Mouse (Mus musculus): ENCODE measurements at regions not wholly inside any gene's neighbourhood (a gene's known extent, or its start where the extent isn't known, plus 50 kb on each side); places are given as distances from the start of the nearest gene placed in this dataset.
"Not testable (repeated sequence)": the region's sequence is repeated elsewhere in the genome, so short reads cannot be mapped to it uniquely, and the experiment has no call there.

- no peak for DNase-seq (ENCODE audit: low spot score in 2 of 2)
Measured at GRCm38 (mm10) chr10:118602922-118603321, 162.1 kb downstream of the Ifng start.

GRCm38 (mm10) chr10:118603857-118604414 is 163.1 kb downstream of the Ifng start:
- no peak for DNase-seq (ENCODE audit: low spot score in 2 of 2)

- DNase-seq (ENCODE audit: low spot score in 2 of 2) = no peak
Measured at GRCm38 (mm10) chr10:118605156-118605821, 164.4 kb downstream of the Ifng start.

- no peak for DNase-seq (ENCODE audit: low spot score in 2 of 2)
Measured at GRCm38 (mm10) chr10:118607418-118607817, 166.6 kb downstream of the Ifng start.

GRCm38 (mm10) chr10:118608376-118609145 is 167.7 kb downstream of the Ifng start:
- DNase-seq (ENCODE audit: low spot score in 2 of 2) = no peak

- no peak for DNase-seq (ENCODE audit: low spot score in 2 of 2)
Measured at GRCm38 (mm10) chr10:118609157-118609556, 168.3 kb downstream of the Ifng start.

- DNase-seq (ENCODE audit: low spot score in 2 of 2) = no peak
Measured at GRCm38 (mm10) chr10:118610868-118611461, 170.1 kb downstream of the Ifng start.

GRCm38 (mm10) chr10:118612091-118612490 is 171.2 kb downstream of the Ifng start:
- no peak for DNase-seq (ENCODE audit: low spot score in 2 of 2)

- DNase-seq (ENCODE audit: low spot score in 2 of 2) = no peak
Measured at GRCm38 (mm10) chr10:118613056-118613695, 172.3 kb downstream of the Ifng start.

- no peak for DNase-seq (ENCODE audit: low spot score in 2 of 2)
Measured at GRCm38 (mm10) chr10:118614251-118614865, 173.5 kb downstream of the Ifng start.

- DNase-seq (ENCODE audit: low spot score in 2 of 2) = no peak
Measured at GRCm38 (mm10) chr10:118615131-118616020, 174.5 kb downstream of the Ifng start.

GRCm38 (mm10) chr10:118616031-118616615 is 175.3 kb downstream of the Ifng start:
- DNase-seq (ENCODE audit: low spot score in 2 of 2) = no peak

- DNase-seq (ENCODE audit: low spot score in 2 of 2) = no peak
Measured at GRCm38 (mm10) chr10:118617291-118618044, 176.6 kb downstream of the Ifng start.

GRCm38 (mm10) chr10:118618251-118618650 is 177.4 kb downstream of the Ifng start:
- not testable (repeated sequence) for DNase-seq (ENCODE audit: low spot score in 2 of 2)

- no peak for DNase-seq (ENCODE audit: low spot score in 2 of 2)
Measured at GRCm38 (mm10) chr10:118618766-118619600, 178.1 kb downstream of the Ifng start.

- no peak for DNase-seq (ENCODE audit: low spot score in 2 of 2)
Measured at GRCm38 (mm10) chr10:118619601-118620000, 178.8 kb downstream of the Ifng start.

- DNase-seq (ENCODE audit: low spot score in 2 of 2) = no peak
Measured at GRCm38 (mm10) chr10:118620611-118621010, 179.8 kb downstream of the Ifng start.

- DNase-seq (ENCODE audit: low spot score in 2 of 2) = no peak
Measured at GRCm38 (mm10) chr10:118621546-118621945, 180.7 kb downstream of the Ifng start.

Measured in layer of hippocampus, postnatal 10 days (tissue).